Mouse (Mus musculus): ENCODE measurements at regions not wholly inside any gene's neighbourhood (a gene's known extent, or its start where the extent isn't known, plus 50 kb on each side); places are given as distances from the start of the nearest gene placed in this dataset.

- TF ChIP-seq CTCF (conservative IDR thresholded peaks at IDR 0.05; ENCODE audit: low read length) (no peak), NANOG (IDR thresholded peaks at IDR 0.05; ENCODE audit: borderline replicate concordance, low read length) (no peak), POU5F1 (IDR thresholded peaks at IDR 0.05; ENCODE audit: borderline replicate concordance, low read length) (no peak)
These were observed 140.1 kb downstream of the H60c start for GRCm38 (mm10) chr10:3127491-3127890.

Measured in E14TG2a.4 (cell line).